Mouse (Mus musculus) midbrain, embryonic 16.5 days (tissue): ENCODE measurements at regions not wholly inside any gene's neighbourhood (a gene's known extent, or its start where the extent isn't known, plus 50 kb on each side); places are given as distances from the start of the nearest gene placed in this dataset.
"Not testable (repeated sequence)": the region's sequence is repeated elsewhere in the genome, so short reads cannot be mapped to it uniquely, and the experiment has no call there.

Experiments used
- ATAC-seq: fragments of 200-750 bp; cut with Nextera tagmentation; 2 replicates; pipeline ENCODE4 v1.8.0; 2017; ENCODE audit warnings: moderate TSS enrichment
- H3K27ac ChIP-seq: fragments of 300-500 bp; sonication (generic); 2 replicates; pipeline ENCODE4 v1.5.1; 2014; ENCODE audit warnings: mild to moderate bottlenecking, low read length, mixed read lengths
- H3K27me3 ChIP-seq: fragments of 300-500 bp; sonication (generic); 2 replicates; pipeline ENCODE4 v1.6.1; 2014; ENCODE audit warnings: low read depth, low read length, mixed read lengths; ENCODE audit not compliant: control insufficient read depth, insufficient read depth
- H3K36me3 ChIP-seq: fragments of 300-500 bp; sonication (generic); 2 replicates; pipeline ENCODE4 v1.6.1; 2014; ENCODE audit warnings: mild to moderate bottlenecking, low read length, moderate library complexity, mixed read lengths; ENCODE audit not compliant: control insufficient read depth, insufficient read depth
- H3K4me1 ChIP-seq: fragments of 300-500 bp; sonication (generic); 2 replicates; pipeline ENCODE4 v1.6.1; 2014; ENCODE audit warnings: mild to moderate bottlenecking, low read length, mixed read lengths; ENCODE audit not compliant: control insufficient read depth, insufficient read depth
- H3K4me2 ChIP-seq: fragments of 300-500 bp; sonication (generic); 2 replicates; pipeline ENCODE4 v1.6.1; 2014; ENCODE audit warnings: mild to moderate bottlenecking, low read length, mixed read lengths
- H3K4me3 ChIP-seq: fragments of 300-500 bp; sonication (generic); 2 replicates; pipeline ENCODE4 v1.5.1; 2014; ENCODE audit warnings: low read depth, mild to moderate bottlenecking, low read length, moderate library complexity, mixed read lengths
- H3K9ac ChIP-seq: fragments of 300-500 bp; sonication (generic); 2 replicates; pipeline ENCODE4 v1.6.1; 2014; ENCODE audit warnings: low read depth, low read length, mixed read lengths
- H3K9me3 ChIP-seq: fragments of 300-500 bp; sonication (generic); replicated peaks from 2 replicates; pipeline ENCODE4 v1.6.1; 2014; ENCODE audit warnings: mild to moderate bottlenecking, low read length, mixed read lengths; ENCODE audit not compliant: control insufficient read depth, poor library complexity, severe bottlenecking
- WGBS: fragments of 180-500 bp; shearing (Covaris S2); extraction: QIAGEN DNeasy Blood & Tissue Kit; methylation state at CpG from one replicate; pipeline ENCODE4 v1.1.7; 2014; 5-methylcytosine and 5-hydroxymethylcytosine counted together

- H3K4me3 ChIP-seq = no peak overlapping the region
- no peaks in the 10 kb centered on the region for H3K9me3 ChIP-seq
- WGBS = 78% methylated on average over 4 of the region's 4 CpGs
- no peaks in the 10 kb centered on the region for H3K36me3 ChIP-seq
- H3K27ac ChIP-seq = no peak overlapping the region
- H3K4me1 ChIP-seq = no peaks in the 10 kb centered on the region
- H3K4me2 ChIP-seq = no peak overlapping the region
- H3K27me3 ChIP-seq = no peaks in the 10 kb centered on the region
- no peak overlapping the region for H3K9ac ChIP-seq
- ATAC-seq = no peak
These were observed 555.7 kb upstream of the BB014433 start for GRCm38 (mm10) chr8:15601531-15601930.

GRCm38 (mm10) chr8:15593106-15593505 is 547.2 kb upstream of the BB014433 start:
- no peak for ATAC-seq
- no peaks in the 10 kb centered on the region for H3K36me3 ChIP-seq
- no peak overlapping the region for H3K4me3 ChIP-seq

GRCm38 (mm10) chr8:15583782-15584181 is 537.9 kb upstream of the BB014433 start:
- H3K4me3 ChIP-seq = no peak overlapping the region
- no peak overlapping the region for H3K4me2 ChIP-seq
- no peak overlapping the region for H3K27ac ChIP-seq
- peak; percentile 89 for ATAC-seq
- WGBS = 44% methylated on average over 5 of the region's 5 CpGs
- H3K4me1 ChIP-seq = peaks cover 7% of the 10 kb centered on the region
- H3K36me3 ChIP-seq = no peaks in the 10 kb centered on the region
- no peaks in the 10 kb centered on the region for H3K9me3 ChIP-seq
- H3K27me3 ChIP-seq = no peaks in the 10 kb centered on the region
- H3K9ac ChIP-seq = no peak overlapping the region

More at GRCm38 (mm10) chr8:15593106-15593505, 547.2 kb upstream of the BB014433 start:
- H3K9me3 ChIP-seq = no peaks in the 10 kb centered on the region
- H3K4me1 ChIP-seq = no peaks in the 10 kb centered on the region
- no peak overlapping the region for H3K4me2 ChIP-seq
- no peak overlapping the region for H3K27ac ChIP-seq
- H3K27me3 ChIP-seq = no peaks in the 10 kb centered on the region
- H3K9ac ChIP-seq = no peak overlapping the region
- 63% methylated on average over 6 of the region's 6 CpGs for WGBS

- ATAC-seq = no peak
- Histone ChIP-seq H3K27me3 (no peaks in the 10 kb centered on the region), H3K27ac (no peak overlapping the region), H3K4me2 (no peak overlapping the region), H3K9ac (no peak overlapping the region), H3K4me3 (no peak overlapping the region), H3K36me3 (no peaks in the 10 kb centered on the region), H3K9me3 (no peaks in the 10 kb centered on the region), H3K4me1 (no peaks in the 10 kb centered on the region)
- WGBS = 89% methylated on average over 5 of the region's 5 CpGs
These were observed 524.2 kb upstream of the BB014433 start for GRCm38 (mm10) chr8:15570091-15570490.

- H3K9me3 ChIP-seq = no peaks in the 10 kb centered on the region
- H3K4me2 ChIP-seq = no peak overlapping the region
- no peak for ATAC-seq
- no peak overlapping the region for H3K4me3 ChIP-seq
- 64% methylated on average over 2 of the region's 2 CpGs for WGBS
- no peak overlapping the region for H3K9ac ChIP-seq
- no peaks in the 10 kb centered on the region for H3K4me1 ChIP-seq
- H3K27me3 ChIP-seq = no peaks in the 10 kb centered on the region
- no peaks in the 10 kb centered on the region for H3K36me3 ChIP-seq
- H3K27ac ChIP-seq = no peak overlapping the region
These were observed 521.9 kb upstream of the BB014433 start for GRCm38 (mm10) chr8:15567742-15568141.

- no peaks in the 10 kb centered on the region for H3K9me3 ChIP-seq
- H3K4me1 ChIP-seq = no peaks in the 10 kb centered on the region
- WGBS = 72% methylated on average over 39 of the region's 39 CpGs
- no peak overlapping the region for H3K4me2 ChIP-seq
- H3K36me3 ChIP-seq = no peaks in the 10 kb centered on the region
- peak; percentile 36; the same call in 1 of the 2 replicates for ATAC-seq
- no peak overlapping the region for H3K27ac ChIP-seq
- no peaks in the 10 kb centered on the region for H3K27me3 ChIP-seq
- H3K9ac ChIP-seq = no peak overlapping the region
- H3K4me3 ChIP-seq = no peak overlapping the region
These were observed 516.7 kb upstream of the BB014433 start for GRCm38 (mm10) chr8:15562310-15563296.

GRCm38 (mm10) chr8:15532027-15532426 is 486.1 kb upstream of the BB014433 start:
- Histone ChIP-seq H3K27me3 (no peaks in the 10 kb centered on the region), H3K4me1 (no peaks in the 10 kb centered on the region), H3K27ac (no peak overlapping the region), H3K36me3 (no peaks in the 10 kb centered on the region), H3K9ac (no peak overlapping the region), H3K4me2 (no peak overlapping the region), H3K4me3 (no peak overlapping the region), H3K9me3 (no peaks in the 10 kb centered on the region)
- ATAC-seq = peak; percentile 14; the same call in 1 of the 2 replicates
- 80% methylated on average over 4 of the region's 4 CpGs for WGBS

- H3K4me1 ChIP-seq = no peaks in the 10 kb centered on the region
- no peak overlapping the region for H3K9ac ChIP-seq
- no peak overlapping the region for H3K4me2 ChIP-seq
- H3K27me3 ChIP-seq = no peaks in the 10 kb centered on the region
- H3K27ac ChIP-seq = no peak overlapping the region
- WGBS = 88% methylated on average over 3 of the region's 3 CpGs
- H3K36me3 ChIP-seq = no peaks in the 10 kb centered on the region
- no peaks in the 10 kb centered on the region for H3K9me3 ChIP-seq
- ATAC-seq = no peak
- no peak overlapping the region for H3K4me3 ChIP-seq
These were observed 479.6 kb upstream of the BB014433 start for GRCm38 (mm10) chr8:15525461-15525860.

- not testable (repeated sequence) for H3K9ac ChIP-seq, H3K4me1 ChIP-seq, H3K4me3 ChIP-seq, H3K4me2 ChIP-seq, H3K36me3 ChIP-seq, H3K9me3 ChIP-seq, ATAC-seq, H3K27ac ChIP-seq, H3K27me3 ChIP-seq
- WGBS = 79% methylated on average over 18 of the region's 19 CpGs
These were observed 474.0 kb upstream of the BB014433 start for GRCm38 (mm10) chr8:15519896-15520295.
